Mouse (Mus musculus) intestine, embryonic 14.5 days (tissue): Measurements from ENCODE around the gene Tmem132b. TPM values are rescaled to one million over a fixed set of nuclear protein-coding genes. Genes with fewer than 3 reads are reported as not detected.
A peak's percentile ranks its signal among the peaks of the same experiment; 100 is the strongest.

Experiments used
- ATAC-seq: fragments of 200-750 bp; cut with Nextera tagmentation; replicated peaks from 2 replicates; pipeline ENCODE4 v1.8.0; 2017; ENCODE audit warnings: low read depth, moderate number of reproducible peaks, moderate TSS enrichment, moderate library complexity; ENCODE audit not compliant: low FRiP score, low TSS enrichment
- DNase-seq: peaks from one replicate; pipeline ENCODE4 v3.0.0-alpha.2; 2018; ENCODE audit warnings: low spot score
- H3K27ac ChIP-seq: fragments of 300-500 bp; sonication (generic); 2 replicates; pipeline ENCODE4 v1.5.1; 2014; ENCODE audit warnings: low read depth, mild to moderate bottlenecking, control low read depth
- H3K27me3 ChIP-seq: fragments of 300-500 bp; sonication (generic); replicated peaks from 2 replicates; pipeline ENCODE4 v1.6.1; 2014; ENCODE audit warnings: low read length, control low read depth; ENCODE audit not compliant: control insufficient read depth, insufficient read depth
- H3K36me3 ChIP-seq: fragments of 300-500 bp; sonication (generic); 2 replicates; pipeline ENCODE4 v1.6.1; 2014; ENCODE audit warnings: low read length, control low read depth; ENCODE audit not compliant: control insufficient read depth, insufficient read depth
- H3K4me1 ChIP-seq: fragments of 300-500 bp; sonication (generic); replicated peaks from 2 replicates; pipeline ENCODE4 v1.6.1; 2014; ENCODE audit warnings: low read length, control low read depth, mixed read lengths; ENCODE audit not compliant: control insufficient read depth, insufficient read depth
- H3K4me2 ChIP-seq: fragments of 300-500 bp; sonication (generic); 2 replicates; pipeline ENCODE4 v1.6.1; 2014; ENCODE audit warnings: low read length
- H3K4me3 ChIP-seq: fragments of 300-500 bp; sonication (generic); 2 replicates; pipeline ENCODE4 v1.5.1; 2014; ENCODE audit warnings: low read depth, low read length, control low read depth, mixed read lengths
- H3K9ac ChIP-seq: fragments of 300-500 bp; sonication (generic); 2 replicates; pipeline ENCODE4 v1.6.1; 2014; ENCODE audit warnings: mild to moderate bottlenecking, low read length
- H3K9me3 ChIP-seq: fragments of 300-500 bp; sonication (generic); 2 replicates; pipeline ENCODE4 v1.6.1; 2016; ENCODE audit warnings: low read length, control low read depth; ENCODE audit not compliant: control insufficient read depth
- WGBS: fragments of 180-500 bp; shearing (Covaris S2); extraction: QIAGEN DNeasy Blood & Tissue Kit; methylation state at CpG from one replicate; pipeline ENCODE4 v1.1.7; 2014; 5-methylcytosine and 5-hydroxymethylcytosine counted together
- polyA plus RNA-seq: library from polyadenylated mRNA; unstranded; fragments of >200 nt; fragmentation: Nextera tagmentation; extraction: Ambion mirVana; gene quantifications from 2 replicates; pipeline ENCODE4 v1.2.1, GENCODE M21; 2014

The Tmem132b gene
- polyA plus RNA-seq, 1 experiment from 2014 or later: 0.45 TPM

DNA sequence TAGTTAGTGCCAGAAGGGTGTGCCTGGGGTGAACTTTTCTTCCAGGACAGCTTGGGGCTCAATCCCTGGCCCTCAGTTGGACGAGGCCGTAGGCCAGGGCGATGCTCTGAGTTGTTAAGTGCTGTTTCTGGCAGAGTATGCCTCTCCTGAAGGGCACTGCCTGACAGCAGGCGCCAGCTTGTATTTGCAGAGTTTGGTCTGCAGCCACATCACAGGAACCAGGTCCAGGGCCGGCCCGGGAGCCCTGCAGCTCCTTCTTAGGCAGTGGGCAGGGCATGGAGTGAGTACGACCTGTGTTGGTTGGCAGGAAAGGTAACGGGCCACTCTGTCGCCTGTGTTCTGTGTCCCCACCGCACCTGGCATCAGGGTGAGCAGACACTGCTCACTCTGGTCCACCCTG lies 40.5 kb upstream of the Tmem132b start:
- Histone ChIP-seq H3K4me2 (no peak overlapping the region), H3K27me3 (no peaks in the 10 kb centered on the region), H3K9me3 (no peaks in the 10 kb centered on the region), H3K27ac (no peak overlapping the region), H3K9ac (no peak overlapping the region), H3K36me3 (peaks cover 66% of the 10 kb centered on the region), H3K4me1 (no peaks in the 10 kb centered on the region), H3K4me3 (no peak overlapping the region)
- no peak for DNase-seq
- ATAC-seq: no peak
- 90% methylated on average over 10 of the region's 10 CpGs for WGBS

DNA sequence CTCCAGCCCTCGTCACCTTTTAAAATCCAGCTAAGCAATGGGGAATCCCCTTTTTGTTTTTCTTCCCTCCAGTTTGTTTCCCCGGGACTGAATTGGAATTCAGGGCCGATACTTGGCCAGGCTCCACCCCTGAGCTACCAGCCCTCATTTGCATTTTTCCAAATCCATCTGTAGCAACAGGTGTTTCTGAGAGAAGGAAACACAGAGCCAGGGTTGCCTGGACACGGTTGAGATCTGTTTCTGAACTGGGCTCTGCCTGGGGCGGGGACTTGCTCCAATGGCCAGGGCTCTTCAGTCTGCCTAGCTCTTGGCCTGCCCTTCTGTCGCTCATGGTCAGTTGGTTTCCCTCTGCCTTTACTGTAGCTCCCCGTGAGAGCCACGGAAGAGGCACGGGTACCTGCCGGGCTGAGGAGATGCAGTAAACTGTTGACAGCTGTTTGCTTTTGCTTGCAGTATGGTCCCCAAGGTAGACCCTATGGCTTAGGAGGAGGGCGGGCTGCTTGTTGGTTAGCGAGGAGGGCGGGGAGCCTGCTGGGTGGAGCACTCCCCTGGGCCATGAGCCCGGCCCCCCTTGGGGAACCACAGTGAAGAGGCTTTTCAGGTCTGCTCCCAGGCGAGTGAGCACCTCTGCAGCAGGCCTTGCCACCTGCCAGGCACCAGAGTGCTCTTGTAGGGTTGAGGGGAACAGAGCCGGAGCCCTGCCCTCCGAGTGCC lies 39.0 kb upstream of the Tmem132b start:
- H3K27me3 ChIP-seq: no peaks in the 10 kb centered on the region
- no peak overlapping the region for H3K4me3 ChIP-seq
- H3K9me3 ChIP-seq: no peaks in the 10 kb centered on the region
- no peaks in the 10 kb centered on the region for H3K4me1 ChIP-seq
- peaks cover 57% of the 10 kb centered on the region for H3K36me3 ChIP-seq
- DNase-seq: no peak
- ATAC-seq: no peak
- 65% methylated on average over 17 of the region's 17 CpGs for WGBS
- H3K9ac ChIP-seq: no peak overlapping the region
- H3K27ac ChIP-seq: no peak overlapping the region
- H3K4me2 ChIP-seq: no peak overlapping the region

- Histone ChIP-seq H3K4me2 (no peak overlapping the region), H3K4me1 (no peaks in the 10 kb centered on the region), H3K27me3 (no peaks in the 10 kb centered on the region), H3K27ac (no peak overlapping the region), H3K9me3 (no peaks in the 10 kb centered on the region), H3K4me3 (no peak overlapping the region), H3K36me3 (peaks cover 54% of the 10 kb centered on the region), H3K9ac (no peak overlapping the region)
- ATAC-seq (no peak), DNase-seq (no peak)
- WGBS: 77% methylated on average over 5 of the region's 5 CpGs
Measured at GRCm38 (mm10) chr5:125493093-125493423, 38.5 kb upstream of the Tmem132b start.

DNA sequence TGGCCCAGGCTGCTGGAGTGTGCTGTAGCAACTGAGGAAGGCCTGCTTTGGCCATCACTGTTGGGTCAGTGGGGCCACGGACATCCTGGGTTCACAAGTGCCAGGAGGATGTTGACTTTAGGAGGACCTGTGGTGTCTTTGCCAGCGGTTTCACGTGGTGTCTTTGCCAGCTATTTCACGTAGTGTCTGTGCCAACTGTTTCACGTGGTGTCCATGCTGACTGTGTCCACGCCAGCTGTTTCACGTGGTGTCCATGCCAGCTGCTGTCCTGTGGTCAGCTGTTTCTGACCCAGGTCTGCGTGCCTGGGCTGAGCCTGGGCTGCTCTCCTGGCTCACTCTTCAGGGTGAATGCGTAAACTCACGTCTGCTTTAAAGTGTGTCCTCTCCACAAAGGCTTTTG lies 35.9 kb upstream of the Tmem132b start:
- no peak overlapping the region for H3K9ac ChIP-seq
- H3K27me3 ChIP-seq: no peaks in the 10 kb centered on the region
- WGBS: 89% methylated on average over 10 of the region's 10 CpGs
- DNase-seq: no peak
- ATAC-seq: no peak
- no peak overlapping the region for H3K4me2 ChIP-seq
- peaks cover 47% of the 10 kb centered on the region for H3K36me3 ChIP-seq
- H3K4me1 ChIP-seq: no peaks in the 10 kb centered on the region
- no peaks in the 10 kb centered on the region for H3K9me3 ChIP-seq
- no peak overlapping the region for H3K27ac ChIP-seq
- no peak overlapping the region for H3K4me3 ChIP-seq

GRCm38 (mm10) chr5:125497821-125498600 lies 33.6 kb upstream of the Tmem132b start:
- Histone ChIP-seq H3K9me3 (no peaks in the 10 kb centered on the region), H3K9ac (no peak overlapping the region), H3K27ac (no peak overlapping the region), H3K27me3 (no peaks in the 10 kb centered on the region), H3K4me3 (no peak overlapping the region), H3K4me1 (no peaks in the 10 kb centered on the region), H3K4me2 (no peak overlapping the region), H3K36me3 (peaks cover 32% of the 10 kb centered on the region)
- DNase-seq (peak; percentile 72), ATAC-seq (peak; percentile 54; the same call in 1 of the 2 replicates)
- WGBS: 73% methylated on average over 12 of the region's 12 CpGs

DNA sequence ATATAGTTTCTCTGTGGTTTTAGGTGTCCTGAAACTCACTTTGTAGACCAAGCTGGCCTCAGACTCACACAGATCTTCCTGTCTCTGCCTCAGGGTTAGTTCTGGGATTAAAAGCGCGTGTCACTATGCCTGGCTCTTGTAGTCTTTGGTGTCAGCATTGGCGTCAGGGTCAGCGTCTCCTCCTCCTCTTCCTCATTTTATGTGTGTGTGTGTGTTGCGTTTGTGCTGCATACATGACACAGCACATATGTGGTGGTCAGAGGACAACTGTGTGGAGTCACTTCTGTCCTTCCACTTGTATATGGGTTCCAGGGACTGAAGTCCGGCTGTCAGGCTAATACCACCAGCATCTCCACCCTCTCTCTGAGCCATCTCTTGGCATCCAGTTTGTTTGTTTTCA lies 30.1 kb upstream of the Tmem132b start:
- 90% methylated on average over 6 of the region's 6 CpGs for WGBS

GRCm38 (mm10) chr5:125502186-125502585 lies 29.4 kb upstream of the Tmem132b start:
- Histone ChIP-seq H3K27me3 (no peaks in the 10 kb centered on the region), H3K4me3 (no peak overlapping the region), H3K9ac (no peak overlapping the region), H3K27ac (no peak overlapping the region), H3K36me3 (peaks cover 40% of the 10 kb centered on the region), H3K4me2 (no peak overlapping the region), H3K9me3 (no peaks in the 10 kb centered on the region), H3K4me1 (no peaks in the 10 kb centered on the region)
- ATAC-seq (no peak), DNase-seq (no peak)
- WGBS: 53% methylated on average over 3 of the region's 3 CpGs

More for the DNA sequence above, 30.1 kb upstream of the Tmem132b start:
- Histone ChIP-seq H3K27ac (no peak overlapping the region), H3K4me1 (no peaks in the 10 kb centered on the region), H3K9me3 (no peaks in the 10 kb centered on the region), H3K36me3 (peaks cover 36% of the 10 kb centered on the region), H3K4me3 (no peak overlapping the region), H3K9ac (no peak overlapping the region), H3K4me2 (no peak overlapping the region), H3K27me3 (no peaks in the 10 kb centered on the region)
- no peak for DNase-seq
- ATAC-seq: no peak

DNA sequence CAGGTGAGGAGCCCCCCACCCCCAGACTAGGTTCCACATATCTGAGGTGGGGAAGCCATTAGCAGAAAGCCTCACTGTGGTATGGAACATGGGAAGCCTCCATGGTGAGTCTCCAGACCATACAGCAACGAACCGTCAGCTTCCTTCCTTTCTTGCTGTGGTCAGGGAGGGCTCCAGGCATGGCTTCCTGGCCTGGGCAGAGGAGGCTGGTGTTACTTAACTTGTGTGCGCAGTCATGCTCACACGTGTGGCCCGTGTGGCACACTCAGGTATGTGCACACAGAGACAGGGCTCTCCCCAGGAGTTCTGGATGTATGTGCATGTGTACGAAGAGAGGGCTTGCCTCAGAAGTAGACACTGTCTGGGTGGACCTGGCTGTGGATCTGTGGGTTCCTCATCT lies 27.9 kb upstream of the Tmem132b start:
- ATAC-seq: no peak
- no peak overlapping the region for H3K9ac ChIP-seq
- H3K27me3 ChIP-seq: no peaks in the 10 kb centered on the region
- H3K27ac ChIP-seq: no peak overlapping the region
- no peak overlapping the region for H3K4me3 ChIP-seq
- DNase-seq: no peak
- no peaks in the 10 kb centered on the region for H3K4me1 ChIP-seq
- no peaks in the 10 kb centered on the region for H3K9me3 ChIP-seq
- 92% methylated on average over 6 of the region's 6 CpGs for WGBS
- peaks cover 49% of the 10 kb centered on the region for H3K36me3 ChIP-seq
- no peak overlapping the region for H3K4me2 ChIP-seq

DNA sequence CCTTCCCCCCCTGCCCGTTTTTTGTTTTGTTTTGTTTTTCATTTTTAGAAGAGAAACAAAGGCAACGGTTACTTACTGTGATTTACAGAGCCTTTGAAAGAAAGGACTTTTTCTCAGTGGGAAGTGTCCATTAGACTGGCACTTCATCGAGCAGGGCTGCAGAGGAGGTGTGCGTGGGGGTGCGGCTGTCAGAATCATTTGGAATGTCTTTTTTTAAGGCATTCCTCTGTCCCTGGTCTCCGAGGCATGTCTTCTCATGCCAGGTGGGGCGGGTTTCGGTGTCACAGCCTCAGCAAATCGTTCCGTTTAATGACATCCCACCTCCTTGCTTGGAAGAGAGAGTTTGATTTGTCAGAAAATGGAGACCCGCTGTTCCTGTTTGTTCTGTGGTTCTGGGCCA lies 26.9 kb upstream of the Tmem132b start:
- ATAC-seq (no peak), DNase-seq (no peak)
- Histone ChIP-seq H3K4me2 (no peak overlapping the region), H3K36me3 (peaks cover 59% of the 10 kb centered on the region), H3K4me3 (no peak overlapping the region), H3K9me3 (no peaks in the 10 kb centered on the region), H3K27me3 (no peaks in the 10 kb centered on the region), H3K9ac (no peak overlapping the region), H3K27ac (no peak overlapping the region), H3K4me1 (no peaks in the 10 kb centered on the region)
- 71% methylated on average over 11 of the region's 11 CpGs for WGBS
